In the genomic region with DNA sequence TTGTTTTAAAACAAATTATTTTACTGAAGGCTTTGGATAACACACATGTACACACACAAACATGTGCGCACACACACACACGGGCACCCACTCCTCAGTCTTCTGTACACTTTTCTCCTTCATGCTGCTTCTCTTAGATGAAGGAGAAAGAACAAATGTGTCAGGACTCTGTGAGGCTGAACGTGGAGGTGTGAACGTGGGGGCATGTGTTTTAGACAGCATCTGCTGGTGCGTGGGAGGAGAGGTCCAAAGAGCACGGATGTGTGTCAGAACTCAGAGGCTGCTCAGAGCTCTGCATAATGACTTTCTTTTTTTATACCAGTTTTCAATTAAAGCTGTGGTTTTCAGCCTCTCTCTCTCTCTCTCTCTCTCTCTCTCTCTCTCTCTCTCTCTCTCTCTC, we compare ENCODE assay signal across 10 mouse cellular contexts.
DNase-seq lines count a peak whose midpoint lies in the region; ATAC-seq lines count a peak whose summit lies in the region.
"Had no signal": no experiment of that assay in that cellular context is flagged by ENCODE, and none has a peak within 500 bp of the region (broad histone marks: within the 10 kb centered on the region; RNA-seq: fewer than 3 reads in every experiment).

No protein-coding gene starts in this region.

- H3K36me3 ChIP-seq in kidney, embryonic 14.5 days (ENCODE audit: control insufficient read depth, insufficient read depth, low read length): no peaks in the 10 kb centered on the region
- H3K36me3 ChIP-seq: neural tube, embryonic 12.5 days had no signal

- H3K27me3 ChIP-seq in kidney, embryonic 14.5 days (ENCODE audit: control insufficient read depth, insufficient read depth, low read length): no peaks in the 10 kb centered on the region
- H3K27me3 ChIP-seq: neural tube, embryonic 12.5 days had no signal

- WGBS in kidney, embryonic 14.5 days: 31% methylated on average over 6 of the region's 6 CpGs

- no peak overlapping the region for H3K4me3 ChIP-seq in kidney, embryonic 14.5 days (ENCODE audit: low read length)
- H3K4me3 ChIP-seq: layer of hippocampus, adult 2 months; neural tube, embryonic 12.5 days had no signal

- ATAC-seq in kidney, embryonic 14.5 days (ENCODE audit: low FRiP score, low TSS enrichment): 0 out of 2 replicates have a peak, but pooled peaks have one; percentile 76
- peak; percentile 21 for ATAC-seq in megakaryocyte, adult 5-6 weeks (ENCODE audit: poor library complexity, severe bottlenecking)

- no peak for DNase-seq in kidney, adult 11 months
- DNase-seq in CD4-positive helper T cell, adult 2 months (ENCODE audit: low read depth, low spot score): peak; percentile 79
- DNase-seq in frontal cortex, postnatal 25 days (ENCODE audit: low spot score in 2 of 2): peak; percentile 28 to 49
- no peak for DNase-seq in adrenal gland, postnatal 10 days
- no peak for DNase-seq in cerebellum, postnatal 14 days
- DNase-seq in testis, postnatal 10 days (ENCODE audit: low spot score): no peak

- H3K4me2 ChIP-seq in kidney, embryonic 14.5 days (replicated peaks; ENCODE audit: low read depth, low read length): no peak overlapping the region
- H3K4me2 ChIP-seq: neural tube, embryonic 12.5 days had no signal

- H3K27ac ChIP-seq in kidney, embryonic 14.5 days (ENCODE audit: low read depth, low read length): no peak overlapping the region
- H3K27ac ChIP-seq: neural tube, embryonic 12.5 days had no signal

- no peaks in the 10 kb centered on the region for H3K9me3 ChIP-seq in kidney, embryonic 14.5 days (ENCODE audit: control insufficient read depth, low read length)
- H3K9me3 ChIP-seq: neural tube, embryonic 12.5 days had no signal

- H3K4me1 ChIP-seq in kidney, embryonic 14.5 days (ENCODE audit: control insufficient read depth, insufficient read depth, low read length): no peaks in the 10 kb centered on the region
- H3K4me1 ChIP-seq: neural tube, embryonic 12.5 days had no signal

- H3K9ac ChIP-seq in kidney, embryonic 14.5 days (ENCODE audit: low read depth, low read length): no peak overlapping the region
- H3K9ac ChIP-seq: neural tube, embryonic 12.5 days had no signal

Comparison
In these comparisons a context has a peak if more than half of its experiments do, and no peak if none do; other contexts are left out.
1. DNase-seq: peak in CD4-positive helper T cell, adult 2 months (single experiment) and frontal cortex, postnatal 25 days (2 of 2); none in kidney, adult 11 months (single experiment), adrenal gland, postnatal 10 days (single experiment), cerebellum, postnatal 14 days (0 of 2) and testis, postnatal 10 days (single experiment).